Mouse (Mus musculus) G1E (cell line): ENCODE measurements at regions not wholly inside any gene's neighbourhood (a gene's known extent, or its start where the extent isn't known, plus 50 kb on each side); places are given as distances from the start of the nearest gene placed in this dataset.

ENCODE experiments used
- CTCF ChIP-seq: IDR thresholded peaks from 2 replicates; pipeline ENCODE4 v1.5.1; 2012; ENCODE audit warnings: low read depth, low read length, inconsistent platforms, mixed read lengths
- GATA1 ChIP-seq: IDR thresholded peaks from 2 replicates; pipeline ENCODE4 v1.6.1; 2012; ENCODE audit warnings: borderline replicate concordance, low read length, inconsistent platforms, mixed read lengths
- GATA2 ChIP-seq: IDR thresholded peaks from 2 replicates; pipeline ENCODE4 v1.6.1; 2012; ENCODE audit warnings: low read depth, low read length, inconsistent platforms, borderline replicate concordance
- POLR2AphosphoS5 ChIP-seq: IDR thresholded peaks from 2 replicates; pipeline ENCODE4 v1.6.1; 2012; ENCODE audit warnings: low read depth, low read length, inconsistent platforms; ENCODE audit not compliant: insufficient replicate concordance
- TAL1 ChIP-seq: conservative IDR thresholded peaks from 2 replicates; pipeline ENCODE4 v1.6.1; 2012; ENCODE audit warnings: low read depth, low read length, inconsistent platforms, mixed read lengths

DNA sequence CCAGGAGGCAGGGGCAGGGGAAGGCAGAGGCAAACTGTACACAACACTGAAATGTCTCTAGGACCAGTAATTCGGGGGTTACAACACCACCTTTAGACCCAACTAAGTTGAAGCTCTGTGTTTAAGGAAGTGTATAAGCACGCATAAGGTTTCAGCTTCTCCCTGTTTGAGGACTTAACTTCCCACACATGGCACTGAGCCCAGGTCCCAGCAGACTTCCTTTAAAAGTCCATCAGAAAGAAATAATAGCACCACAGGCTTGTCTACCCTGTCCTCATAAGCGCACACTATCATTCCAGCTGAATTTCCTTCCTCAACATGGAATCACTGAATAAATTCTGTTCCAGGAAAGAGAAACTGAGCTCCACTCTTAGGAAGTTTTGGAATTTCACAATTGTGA is 80.9 kb downstream of the Alg10b start:
- TF ChIP-seq CTCF (no peak), TAL1 (no peak), GATA1 (no peak), POLR2AphosphoS5 (no peak), GATA2 (no peak)
